Mouse (Mus musculus): ENCODE data around the gene Fam198b. TPM values are rescaled to one million over a fixed set of nuclear protein-coding genes. Genes with fewer than 3 reads are reported as not detected.

Gene Fam198b
- polyA plus RNA-seq, 1 experiment, result 2.5 TPM

DNA sequence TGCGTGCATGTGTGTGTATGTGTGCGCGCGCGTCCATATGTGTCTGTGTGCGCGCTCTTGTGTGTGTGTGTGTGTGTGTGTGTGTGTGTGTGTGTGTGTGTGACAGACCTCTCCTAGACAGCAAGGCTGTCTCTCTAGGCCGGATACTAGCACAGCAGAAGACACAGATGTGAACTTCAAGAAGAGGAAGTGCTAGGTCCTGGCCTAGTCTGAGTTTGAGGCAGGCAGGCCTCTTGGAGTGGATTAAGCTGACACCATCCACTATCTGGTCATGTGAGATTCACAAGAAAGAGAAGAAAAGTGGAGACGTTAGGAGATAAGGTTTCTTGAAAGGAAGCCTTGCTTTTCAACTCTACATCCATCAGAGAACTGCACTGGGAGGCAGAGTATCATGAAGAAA lies 40.3 kb upstream of the Fam198b start:
- H3K27me3 ChIP-seq (ENCODE audit: control insufficient read depth, insufficient read depth, insufficient read length), result no peaks in the 10 kb centered on the region
- no peaks in the 10 kb centered on the region for H3K36me3 ChIP-seq (ENCODE audit: control insufficient read depth, insufficient read depth)
- H3K4me3 ChIP-seq (ENCODE audit: insufficient read depth, poor library complexity, severe bottlenecking), result no peak overlapping the region
- H3K79me3 ChIP-seq (ENCODE audit: low read depth), result no peaks in the 10 kb centered on the region
- H3ac ChIP-seq (ENCODE audit: control insufficient read depth, insufficient read length, low read depth), result no peak overlapping the region
- H3K79me2 ChIP-seq (ENCODE audit: control insufficient read depth, insufficient read depth), result no peaks in the 10 kb centered on the region
- TF ChIP-seq FOSL1 (IDR thresholded peaks at IDR 0.05; ENCODE audit: insufficient read depth, low read length, poor library complexity, severe bottlenecking) (no peak), USF1 (IDR thresholded peaks at IDR 0.05; ENCODE audit: low read depth) (no peak), CTCF (IDR thresholded peaks at IDR 0.05; ENCODE audit: control insufficient read depth, insufficient read depth, insufficient read length) (no peak), MYOG (IDR thresholded peaks at IDR 0.05; ENCODE audit: control insufficient read depth, extremely low read depth, insufficient read length) (no peak), MYOD1 (IDR thresholded peaks at IDR 0.05; ENCODE audit: control insufficient read depth, insufficient read length, low read depth) (no peak)

DNA sequence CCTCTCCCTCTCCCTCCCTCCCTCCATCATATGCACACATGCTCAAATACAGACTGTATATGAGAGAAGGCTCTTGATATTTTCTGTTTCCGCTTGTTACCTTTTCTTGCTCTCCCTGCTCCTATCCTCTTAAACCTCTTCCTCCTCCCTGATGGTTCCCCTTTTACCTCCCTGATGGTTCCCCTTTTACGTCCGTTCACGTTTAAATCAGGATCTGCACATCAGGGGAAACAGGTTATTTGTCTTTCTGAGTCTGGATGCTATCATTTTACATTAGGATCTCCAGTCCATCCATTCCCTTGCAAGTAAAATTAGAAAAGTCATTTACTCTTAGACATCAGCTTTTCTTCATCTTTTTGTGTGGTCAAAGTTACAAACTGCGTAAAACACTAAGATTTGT lies 37.7 kb upstream of the Fam198b start:
- no peaks in the 10 kb centered on the region for H3K79me2 ChIP-seq (ENCODE audit: control insufficient read depth, insufficient read depth)
- no peaks in the 10 kb centered on the region for H3K36me3 ChIP-seq (ENCODE audit: control insufficient read depth, insufficient read depth)
- H3K79me3 ChIP-seq (ENCODE audit: low read depth), result no peaks in the 10 kb centered on the region
- no peak overlapping the region for H3ac ChIP-seq (ENCODE audit: control insufficient read depth, insufficient read length, low read depth)
- no peaks in the 10 kb centered on the region for H3K27me3 ChIP-seq (ENCODE audit: control insufficient read depth, insufficient read depth, insufficient read length)
- TF ChIP-seq MYOG (IDR thresholded peaks at IDR 0.05; ENCODE audit: control insufficient read depth, extremely low read depth, insufficient read length) (no peak), CTCF (IDR thresholded peaks at IDR 0.05; ENCODE audit: control insufficient read depth, insufficient read depth, insufficient read length) (no peak), CEBPB (IDR thresholded peaks at IDR 0.05; ENCODE audit: low read depth) (no peak), USF1 (IDR thresholded peaks at IDR 0.05; ENCODE audit: low read depth) (no peak), FOSL1 (IDR thresholded peaks at IDR 0.05; ENCODE audit: insufficient read depth, low read length, poor library complexity, severe bottlenecking) (no peak), MYOD1 (IDR thresholded peaks at IDR 0.05; ENCODE audit: control insufficient read depth, insufficient read length, low read depth) (no peak), MAX (IDR thresholded peaks at IDR 0.05) (no peak)
- no peak overlapping the region for H3K4me3 ChIP-seq (ENCODE audit: insufficient read depth, poor library complexity, severe bottlenecking)

DNA sequence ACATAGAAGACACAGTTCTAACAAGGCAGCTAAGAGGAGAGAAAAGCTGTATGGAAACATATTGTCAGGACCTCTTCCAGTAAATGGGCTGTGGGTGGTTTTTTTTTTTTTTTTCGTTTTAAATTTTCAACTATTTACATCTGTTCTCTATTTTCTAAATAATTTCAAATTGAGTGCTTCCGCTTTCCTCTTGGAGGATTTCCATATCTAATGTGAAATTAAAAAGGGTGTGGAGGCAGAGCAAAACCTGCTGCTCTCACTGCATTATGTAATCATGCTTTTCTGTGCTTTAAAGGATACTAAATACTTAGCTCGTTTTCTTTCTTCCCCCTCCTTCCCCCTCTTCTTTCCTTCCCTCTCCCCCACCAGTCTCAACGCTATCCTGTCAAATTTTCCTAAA lies 35.5 kb upstream of the Fam198b start:
- no peak overlapping the region for H3ac ChIP-seq (ENCODE audit: control insufficient read depth, insufficient read length, low read depth)
- H3K4me3 ChIP-seq (ENCODE audit: insufficient read depth, poor library complexity, severe bottlenecking), result no peak overlapping the region
- H3K79me3 ChIP-seq (ENCODE audit: low read depth), result no peaks in the 10 kb centered on the region
- H3K36me3 ChIP-seq (ENCODE audit: control insufficient read depth, insufficient read depth), result no peaks in the 10 kb centered on the region
- no peaks in the 10 kb centered on the region for H3K79me2 ChIP-seq (ENCODE audit: control insufficient read depth, insufficient read depth)
- H3K27me3 ChIP-seq (ENCODE audit: control insufficient read depth, insufficient read depth, insufficient read length), result no peaks in the 10 kb centered on the region
- TF ChIP-seq FOSL1 (IDR thresholded peaks at IDR 0.05; ENCODE audit: insufficient read depth, low read length, poor library complexity, severe bottlenecking), result no peak
- TF ChIP-seq USF1 (IDR thresholded peaks at IDR 0.05; ENCODE audit: low read depth), result no peak
- TF ChIP-seq MYOD1 (IDR thresholded peaks at IDR 0.05; ENCODE audit: control insufficient read depth, insufficient read length, low read depth), result no peak
- TF ChIP-seq MYOG (IDR thresholded peaks at IDR 0.05; ENCODE audit: control insufficient read depth, extremely low read depth, insufficient read length), result no peak
- TF ChIP-seq CEBPB (IDR thresholded peaks at IDR 0.05; ENCODE audit: low read depth), result no peak
- TF ChIP-seq CTCF (IDR thresholded peaks at IDR 0.05; ENCODE audit: control insufficient read depth, insufficient read depth, insufficient read length), result no peak
- no peak for TF ChIP-seq MAX (IDR thresholded peaks at IDR 0.05)

DNA sequence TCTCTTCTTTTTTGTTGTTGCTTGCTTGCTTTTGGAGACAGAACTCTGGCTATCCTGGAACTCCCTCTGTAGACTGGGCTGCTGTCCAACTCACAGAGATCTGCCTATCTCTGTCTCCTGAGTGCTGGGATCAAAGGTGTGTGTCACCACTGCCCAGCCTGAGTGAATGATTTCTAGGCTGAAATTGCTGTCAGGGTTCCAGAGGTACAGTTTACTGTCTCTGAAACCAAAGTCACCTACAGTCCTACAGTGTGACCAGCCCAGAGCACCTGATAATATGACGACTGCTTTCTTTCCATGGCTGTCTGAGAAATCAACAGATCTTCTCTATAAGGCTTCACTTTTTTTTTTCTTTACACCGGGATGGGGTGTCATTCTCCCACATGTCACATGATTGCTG lies 34.7 kb upstream of the Fam198b start:
- no peaks in the 10 kb centered on the region for H3K79me3 ChIP-seq (ENCODE audit: low read depth)
- no peaks in the 10 kb centered on the region for H3K79me2 ChIP-seq (ENCODE audit: control insufficient read depth, insufficient read depth)
- TF ChIP-seq MAX (IDR thresholded peaks at IDR 0.05), result no peak
- TF ChIP-seq FOSL1 (IDR thresholded peaks at IDR 0.05; ENCODE audit: insufficient read depth, low read length, poor library complexity, severe bottlenecking), result no peak
- TF ChIP-seq CEBPB (IDR thresholded peaks at IDR 0.05; ENCODE audit: low read depth), result no peak
- TF ChIP-seq MYOD1 (IDR thresholded peaks at IDR 0.05; ENCODE audit: control insufficient read depth, insufficient read length, low read depth), result no peak
- TF ChIP-seq USF1 (IDR thresholded peaks at IDR 0.05; ENCODE audit: low read depth), result no peak
- no peak for TF ChIP-seq CTCF (IDR thresholded peaks at IDR 0.05; ENCODE audit: control insufficient read depth, insufficient read depth, insufficient read length)
- TF ChIP-seq MYOG (IDR thresholded peaks at IDR 0.05; ENCODE audit: control insufficient read depth, extremely low read depth, insufficient read length), result no peak
- no peak overlapping the region for H3ac ChIP-seq (ENCODE audit: control insufficient read depth, insufficient read length, low read depth)
- no peaks in the 10 kb centered on the region for H3K36me3 ChIP-seq (ENCODE audit: control insufficient read depth, insufficient read depth)
- no peak overlapping the region for H3K4me3 ChIP-seq (ENCODE audit: insufficient read depth, poor library complexity, severe bottlenecking)
- H3K27me3 ChIP-seq (ENCODE audit: control insufficient read depth, insufficient read depth, insufficient read length), result no peaks in the 10 kb centered on the region

DNA sequence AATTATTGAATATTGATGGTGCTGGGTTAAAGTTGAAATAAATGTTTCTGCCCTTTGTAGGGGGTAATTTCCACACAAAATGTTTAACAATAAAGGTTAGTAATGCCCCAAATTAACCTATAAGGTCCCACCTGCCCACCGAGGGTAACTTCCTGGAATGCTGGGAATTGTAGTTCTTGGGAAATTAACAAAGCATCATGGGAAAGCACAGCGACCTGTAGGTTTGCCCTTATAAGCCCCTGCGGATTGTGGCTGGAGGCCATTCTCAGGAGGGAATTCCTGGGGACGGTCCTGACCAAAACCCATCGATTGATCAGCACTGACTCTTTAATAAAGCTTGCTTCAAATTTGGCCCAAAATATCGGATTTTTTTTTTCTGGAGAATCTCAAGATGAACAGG lies 33.7 kb upstream of the Fam198b start:
- no peaks in the 10 kb centered on the region for H3K79me3 ChIP-seq (ENCODE audit: low read depth)
- H3K79me2 ChIP-seq (ENCODE audit: control insufficient read depth, insufficient read depth), result no peaks in the 10 kb centered on the region
- no peak overlapping the region for H3ac ChIP-seq (ENCODE audit: control insufficient read depth, insufficient read length, low read depth)
- TF ChIP-seq USF1 (IDR thresholded peaks at IDR 0.05; ENCODE audit: low read depth), result no peak
- TF ChIP-seq MYOG (IDR thresholded peaks at IDR 0.05; ENCODE audit: control insufficient read depth, extremely low read depth, insufficient read length), result no peak
- no peak for TF ChIP-seq FOSL1 (IDR thresholded peaks at IDR 0.05; ENCODE audit: insufficient read depth, low read length, poor library complexity, severe bottlenecking)
- no peak for TF ChIP-seq CTCF (IDR thresholded peaks at IDR 0.05; ENCODE audit: control insufficient read depth, insufficient read depth, insufficient read length)
- TF ChIP-seq CEBPB (IDR thresholded peaks at IDR 0.05; ENCODE audit: low read depth), result no peak
- no peak for TF ChIP-seq MYOD1 (IDR thresholded peaks at IDR 0.05; ENCODE audit: control insufficient read depth, insufficient read length, low read depth)
- TF ChIP-seq MAX (IDR thresholded peaks at IDR 0.05), result no peak
- no peaks in the 10 kb centered on the region for H3K36me3 ChIP-seq (ENCODE audit: control insufficient read depth, insufficient read depth)
- no peaks in the 10 kb centered on the region for H3K27me3 ChIP-seq (ENCODE audit: control insufficient read depth, insufficient read depth, insufficient read length)
- H3K4me3 ChIP-seq (ENCODE audit: insufficient read depth, poor library complexity, severe bottlenecking), result no peak overlapping the region

DNA sequence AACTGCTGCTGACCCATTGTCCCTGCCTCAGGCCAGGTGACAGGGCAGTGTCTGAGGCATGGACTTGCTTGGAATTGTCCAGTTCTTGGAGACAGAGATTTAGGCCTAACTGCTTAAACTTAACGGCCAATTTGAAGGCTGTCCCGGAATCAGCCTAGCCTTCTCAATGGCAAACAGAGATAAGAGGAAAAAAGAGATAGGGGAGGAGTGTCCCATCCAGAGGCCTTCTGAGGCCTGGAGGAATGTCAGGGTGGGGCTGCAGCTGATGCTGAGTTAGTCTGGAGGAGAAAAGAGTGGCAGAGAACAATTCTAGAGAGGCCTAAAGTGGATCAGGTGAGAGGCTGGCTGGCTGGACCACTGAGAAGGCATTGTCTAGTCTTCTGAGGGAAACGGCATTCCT lies 32.2 kb upstream of the Fam198b start:
- H3K27me3 ChIP-seq (ENCODE audit: control insufficient read depth, insufficient read depth, insufficient read length), result no peaks in the 10 kb centered on the region
- H3K4me3 ChIP-seq (ENCODE audit: insufficient read depth, poor library complexity, severe bottlenecking), result no peak overlapping the region
- H3K36me3 ChIP-seq (ENCODE audit: control insufficient read depth, insufficient read depth), result no peaks in the 10 kb centered on the region
- TF ChIP-seq MYOD1 (IDR thresholded peaks at IDR 0.05; ENCODE audit: control insufficient read depth, insufficient read length, low read depth), result no peak
- TF ChIP-seq CEBPB (IDR thresholded peaks at IDR 0.05; ENCODE audit: low read depth), result no peak
- TF ChIP-seq MAX (IDR thresholded peaks at IDR 0.05), result no peak
- TF ChIP-seq CTCF (IDR thresholded peaks at IDR 0.05; ENCODE audit: control insufficient read depth, insufficient read depth, insufficient read length), result no peak
- TF ChIP-seq FOSL1 (IDR thresholded peaks at IDR 0.05; ENCODE audit: insufficient read depth, low read length, poor library complexity, severe bottlenecking), result no peak
- TF ChIP-seq MYOG (IDR thresholded peaks at IDR 0.05; ENCODE audit: control insufficient read depth, extremely low read depth, insufficient read length), result no peak
- TF ChIP-seq USF1 (IDR thresholded peaks at IDR 0.05; ENCODE audit: low read depth), result no peak
- H3ac ChIP-seq (ENCODE audit: control insufficient read depth, insufficient read length, low read depth), result no peak overlapping the region
- H3K79me2 ChIP-seq (ENCODE audit: control insufficient read depth, insufficient read depth), result no peaks in the 10 kb centered on the region
- H3K79me3 ChIP-seq (ENCODE audit: low read depth), result no peaks in the 10 kb centered on the region
